Mouse (Mus musculus): ENCODE results near the gene Lrrn4cl. TPM values are rescaled to one million over a fixed set of nuclear protein-coding genes. Genes with fewer than 3 reads are reported as not detected.
"Not testable (repeated sequence)": the region's sequence is repeated elsewhere in the genome, so short reads cannot be mapped to it uniquely, and the experiment has no call there.

Lrrn4cl gene
- total RNA-seq, 2 experiments from 2014 or later = 3.4 to 5.4 TPM

DNA sequence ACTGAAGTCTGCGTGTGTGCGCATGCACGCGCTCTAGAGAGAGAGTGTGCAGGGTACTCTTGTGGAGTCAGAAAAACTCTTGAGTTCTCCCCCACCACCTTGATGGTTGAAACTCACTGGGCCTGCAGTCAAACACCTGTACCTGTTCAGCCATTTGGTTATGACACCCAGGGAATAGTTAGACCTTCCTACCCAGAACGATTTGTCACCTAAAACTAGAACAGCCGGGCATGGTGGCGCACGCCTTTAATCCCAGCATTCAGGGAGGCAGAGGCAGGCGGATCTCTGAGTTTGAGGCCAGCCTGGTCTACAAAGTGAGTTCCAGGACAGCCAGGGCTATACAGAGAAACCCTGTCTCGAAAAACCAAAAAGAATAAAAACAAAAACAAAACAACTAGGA is 14.2 kb upstream of the Lrrn4cl start:
- DNase-seq; intact Hi-C loops (cut with DNase I): not testable (repeated sequence)

- DNase-seq = peak; percentile 78 to 84
- intact Hi-C loops (cut with DNase I) = no loop called here
Measured at GRCm38 (mm10) chr19:8837251-8837791, 13.2 kb upstream of the Lrrn4cl start, which contains the start of gene Bscl2. Bscl2 (plus strand) TSS chr19:8837467.

- intact Hi-C loops (cut with DNase I) = no loop called here
- peak; percentile 24 to 45 for DNase-seq
Measured at GRCm38 (mm10) chr19:8838041-8838730, 12.4 kb upstream of the Lrrn4cl start.

- intact Hi-C loops (cut with DNase I) = no loop called here
- DNase-seq = no peak
Measured at GRCm38 (mm10) chr19:8839103-8839907, 11.3 kb upstream of the Lrrn4cl start, which contains the start of gene Gng3. Gng3 (minus strand) TSS chr19:8839194.

GRCm38 (mm10) chr19:8839908-8840791 is 10.4 kb upstream of the Lrrn4cl start:
- intact Hi-C loops (cut with DNase I) = loop anchor here (5.0 kb wide), 2 partner anchors 47 to 127 kb away; partner anchors contain the start of genes 1810009A15Rik, Eef1g and Gm49416
- peak; percentile 70 to 79 for DNase-seq

GRCm38 (mm10) chr19:8841012-8841411 is 9.6 kb upstream of the Lrrn4cl start:
- intact Hi-C loops (cut with DNase I) = loop anchor here (5.0 kb wide), 2 partner anchors 46 to 126 kb away; partner anchors contain the start of genes 1810009A15Rik, Eef1g and Gm49416
- no peak for DNase-seq

GRCm38 (mm10) chr19:8842961-8843360 is 7.6 kb upstream of the Lrrn4cl start:
- DNase-seq = no peak
- intact Hi-C loops (cut with DNase I) = loop anchor here (5.0 kb wide), 2 partner anchors 44 to 124 kb away; partner anchors contain the start of genes 1810009A15Rik, Eef1g and Gm49416

GRCm38 (mm10) chr19:8844371-8845129 is 6.0 kb upstream of the Lrrn4cl start:
- intact Hi-C loops (cut with DNase I) = loop anchor here (5.0 kb wide), 2 partner anchors 43 to 123 kb away; partner anchors contain the start of genes 1810009A15Rik, Eef1g and Gm49416
- DNase-seq = peak; percentile 79 to 88

- intact Hi-C loops (cut with DNase I) = no loop called here
- DNase-seq = no peak
Measured at GRCm38 (mm10) chr19:8848356-8848755, 2.2 kb upstream of the Lrrn4cl start.

GRCm38 (mm10) chr19:8851639-8852038 is 1.1 kb downstream of the Lrrn4cl start:
- intact Hi-C loops (cut with DNase I) = no loop called here

GRCm38 (mm10) chr19:8852236-8852928 is 1.8 kb downstream of the Lrrn4cl start:
- intact Hi-C loops (cut with DNase I) = no loop called here
- DNase-seq = peak in 1 of 2 experiments; percentile 13

More at GRCm38 (mm10) chr19:8851639-8852038, 1.1 kb downstream of the Lrrn4cl start:
- DNase-seq = no peak

- no peak for DNase-seq
- intact Hi-C loops (cut with DNase I) = no loop called here
Measured at GRCm38 (mm10) chr19:8853117-8853516, 2.5 kb downstream of the Lrrn4cl start.

- intact Hi-C loops (cut with DNase I) = loop anchor here (2.0 to 5.0 kb wide), 2 partner anchors 120 to 253 kb away; no protein-coding TSS in a partner anchor
- DNase-seq = peak; percentile 47 to 71
Measured at GRCm38 (mm10) chr19:8857689-8858088, 7.1 kb downstream of the Lrrn4cl start.

DNA sequence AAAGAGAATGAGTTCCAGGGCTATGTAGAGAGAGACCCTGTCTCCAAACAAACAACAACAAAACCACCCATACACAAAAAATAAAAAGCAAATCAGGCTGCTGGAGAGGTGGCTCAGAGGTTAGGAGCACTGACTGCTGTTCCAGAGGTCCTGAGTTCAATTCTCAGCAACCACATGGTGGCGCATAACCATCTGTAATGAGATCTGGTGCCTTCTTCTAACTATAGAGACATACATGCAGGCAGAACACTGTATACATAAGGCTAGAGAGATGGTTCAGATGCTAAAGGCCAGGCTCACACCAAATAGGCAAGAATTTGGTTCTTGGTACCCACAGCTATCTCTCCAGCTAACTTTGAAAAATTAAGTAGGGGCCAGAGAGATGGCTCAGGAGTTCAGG is 8.4 kb downstream of the Lrrn4cl start:
- peak in 1 of 2 experiments; percentile 23 for DNase-seq

DNA sequence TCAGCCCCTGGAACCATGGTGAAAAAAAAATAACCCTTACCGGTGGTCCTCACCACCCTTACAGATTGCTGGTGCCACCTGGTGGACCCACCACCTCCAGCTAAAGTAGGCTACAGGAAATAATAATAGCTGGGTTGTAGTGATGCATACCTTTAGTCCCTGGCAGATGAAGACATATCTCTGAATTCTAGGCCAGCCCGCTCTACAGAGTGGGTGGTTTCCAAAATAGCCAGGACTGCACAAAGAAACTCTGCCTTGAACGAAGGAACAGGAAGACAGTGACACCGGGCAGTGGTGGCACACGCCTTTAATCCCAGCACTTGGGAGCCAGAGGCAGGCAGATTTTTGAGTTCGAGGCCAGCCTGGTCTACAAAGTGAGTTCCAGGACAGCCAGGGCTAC is 13.7 kb downstream of the Lrrn4cl start:
- intact Hi-C loops (cut with DNase I) = no loop called here
- no peak for DNase-seq

More for the DNA sequence above, 8.4 kb downstream of the Lrrn4cl start:
- intact Hi-C loops (cut with DNase I) = loop anchor here (5.0 kb wide), 1 partner anchor 118 kb away; no protein-coding TSS in a partner anchor

GRCm38 (mm10) chr19:8870381-8870780 is 19.8 kb downstream of the Lrrn4cl start:
- intact Hi-C loops (cut with DNase I); DNase-seq: not testable (repeated sequence)

GRCm38 (mm10) chr19:8870838-8871237 is 20.3 kb downstream of the Lrrn4cl start:
- DNase-seq = peak; percentile 8 to 15
- intact Hi-C loops (cut with DNase I) = no loop called here
